Mouse (Mus musculus) C2C12 (cell line): ENCODE results near the gene Ltb. TPM values are rescaled to one million over a fixed set of nuclear protein-coding genes. Genes with fewer than 3 reads are reported as not detected.

Source experiments
- H3K27me3 ChIP-seq: one replicate; pipeline ENCODE4 v1.6.1; 2011; ENCODE audit not compliant: control insufficient read depth, insufficient read depth, insufficient read length
- H3K36me3 ChIP-seq: one replicate; pipeline ENCODE4 v1.6.1; 2011; ENCODE audit not compliant: control insufficient read depth, insufficient read depth
- H3K4me3 ChIP-seq: one replicate; pipeline ENCODE4 v1.5.1; 2011; ENCODE audit warnings: mild to moderate bottlenecking, control low read depth; ENCODE audit not compliant: poor library complexity, insufficient read depth, severe bottlenecking
- H3K79me2 ChIP-seq: one replicate; pipeline ENCODE4 v1.6.1; 2011; ENCODE audit not compliant: control insufficient read depth, insufficient read depth
- H3K79me3 ChIP-seq: one replicate; pipeline ENCODE4 v1.6.1; 2011; ENCODE audit warnings: low read depth, control low read depth
- H3ac ChIP-seq: one replicate; pipeline ENCODE3; 2011; ENCODE audit warnings: low read depth; ENCODE audit not compliant: control insufficient read depth, insufficient read length
- CEBPB ChIP-seq: IDR thresholded peaks from one replicate; pipeline ENCODE4 v1.6.1; 2011; ENCODE audit warnings: low read depth, mild to moderate bottlenecking, control low read depth, moderate library complexity
- CTCF ChIP-seq: IDR thresholded peaks from one replicate; pipeline ENCODE4 v1.5.1; 2011; ENCODE audit not compliant: control insufficient read depth, insufficient read depth, insufficient read length
- FOSL1 ChIP-seq: IDR thresholded peaks from one replicate; pipeline ENCODE4 v1.8.0; 2011; ENCODE audit warnings: mild to moderate bottlenecking, low read length; ENCODE audit not compliant: poor library complexity, insufficient read depth, severe bottlenecking
- MAX ChIP-seq: IDR thresholded peaks from one replicate; pipeline ENCODE4 v1.6.1; 2011; ENCODE audit warnings: mild to moderate bottlenecking, control low read depth
- MYOD1 ChIP-seq: IDR thresholded peaks from one replicate; pipeline ENCODE4 v1.6.1; 2011; ENCODE audit warnings: low read depth; ENCODE audit not compliant: control insufficient read depth, insufficient read length
- MYOG ChIP-seq: IDR thresholded peaks from one replicate; pipeline ENCODE4 v1.6.1; 2011; ENCODE audit not compliant: control insufficient read depth, insufficient read length; ENCODE audit errors: extremely low read depth
- USF1 ChIP-seq: IDR thresholded peaks from one replicate; pipeline ENCODE4 v1.6.1; 2011; ENCODE audit warnings: low read depth, mild to moderate bottlenecking, control low read depth, moderate library complexity
- polyA plus RNA-seq: library from polyadenylated mRNA; unstranded; fragments of >200 nt; fragmentation: generic; extraction: Trizol; gene quantifications from one replicate; pipeline ENCODE4 v1.2.1, GENCODE M21; 2012; ENCODE audit warnings: missing spikeins

Gene Ltb
- polyA plus RNA-seq, 1 experiment: not detected

GRCm38 (mm10) chr17:35194844-35195630 is 798 bp downstream of the Ltb start:
- H3ac ChIP-seq: no peak overlapping the region
- no peaks in the 10 kb centered on the region for H3K36me3 ChIP-seq
- no peaks in the 10 kb centered on the region for H3K79me2 ChIP-seq
- TF ChIP-seq USF1 (no peak), MYOD1 (no peak), FOSL1 (no peak), CTCF (no peak), MAX (no peak), CEBPB (no peak), MYOG (no peak)
- H3K79me3 ChIP-seq: no peaks in the 10 kb centered on the region
- no peak overlapping the region for H3K4me3 ChIP-seq
- no peaks in the 10 kb centered on the region for H3K27me3 ChIP-seq

GRCm38 (mm10) chr17:35195631-35196320 is 1.5 kb downstream of the Ltb start:
- no peaks in the 10 kb centered on the region for H3K79me3 ChIP-seq
- H3K4me3 ChIP-seq: no peak overlapping the region
- H3K27me3 ChIP-seq: no peaks in the 10 kb centered on the region
- H3ac ChIP-seq: peak overlapping the region; percentile 51
- H3K36me3 ChIP-seq: no peaks in the 10 kb centered on the region
- H3K79me2 ChIP-seq: no peaks in the 10 kb centered on the region
- TF ChIP-seq MAX (no peak), CTCF (peak; percentile 99)

GRCm38 (mm10) chr17:35196321-35196641 is 2.0 kb downstream of the Ltb start:
- Histone ChIP-seq H3K27me3 (no peaks in the 10 kb centered on the region), H3K79me2 (no peaks in the 10 kb centered on the region), H3ac (no peak overlapping the region), H3K36me3 (no peaks in the 10 kb centered on the region), H3K79me3 (no peaks in the 10 kb centered on the region), H3K4me3 (no peak overlapping the region)
- no peak for TF ChIP-seq CEBPB
- no peak for TF ChIP-seq FOSL1
- no peak for TF ChIP-seq MAX
- TF ChIP-seq MYOG: no peak
- no peak for TF ChIP-seq USF1
- peak; percentile 39 for TF ChIP-seq MYOD1

GRCm38 (mm10) chr17:35197126-35197525 is 2.9 kb downstream of the Ltb start:
- Histone ChIP-seq H3K36me3 (no peaks in the 10 kb centered on the region), H3K79me2 (no peaks in the 10 kb centered on the region), H3K79me3 (no peaks in the 10 kb centered on the region), H3K4me3 (no peak overlapping the region), H3ac (no peak overlapping the region), H3K27me3 (no peaks in the 10 kb centered on the region)
- TF ChIP-seq MYOG (no peak), CTCF (no peak), CEBPB (no peak), USF1 (no peak), FOSL1 (no peak), MAX (no peak), MYOD1 (no peak)

GRCm38 (mm10) chr17:35198029-35198428 is 3.8 kb downstream of the Ltb start:
- no peaks in the 10 kb centered on the region for H3K79me3 ChIP-seq
- no peaks in the 10 kb centered on the region for H3K36me3 ChIP-seq
- no peaks in the 10 kb centered on the region for H3K79me2 ChIP-seq
- H3K27me3 ChIP-seq: no peaks in the 10 kb centered on the region
- no peak overlapping the region for H3K4me3 ChIP-seq
- no peak overlapping the region for H3ac ChIP-seq
- TF ChIP-seq FOSL1 (no peak), CTCF (no peak), MAX (no peak), USF1 (no peak), CEBPB (no peak), MYOD1 (no peak), MYOG (no peak)

GRCm38 (mm10) chr17:35198946-35199345 is 4.7 kb downstream of the Ltb start:
- TF ChIP-seq MYOG (no peak), FOSL1 (no peak), CEBPB (no peak), MYOD1 (no peak), USF1 (no peak), MAX (no peak), CTCF (no peak)

More at GRCm38 (mm10) chr17:35198946-35199345, 4.7 kb downstream of the Ltb start:
- Histone ChIP-seq H3K36me3 (no peaks in the 10 kb centered on the region), H3ac (no peak overlapping the region), H3K27me3 (no peaks in the 10 kb centered on the region), H3K79me2 (no peaks in the 10 kb centered on the region), H3K79me3 (no peaks in the 10 kb centered on the region), H3K4me3 (no peak overlapping the region)
